Mouse (Mus musculus) embryonic fibroblast, embryonic 13.5 days (primary cell): Measurements from ENCODE around the gene Zbtb7a.
A peak's percentile ranks its signal among the peaks of the same experiment; 100 is the strongest.

Experiments
- CTCF ChIP-seq: IDR thresholded peaks from 2 replicates; pipeline ENCODE4 v1.5.1; 2011; ENCODE audit warnings: mild to moderate bottlenecking, control low read depth, low read length, moderate library complexity, borderline replicate concordance; ENCODE audit not compliant: insufficient read depth
- POLR2A ChIP-seq: IDR thresholded peaks from 2 replicates; pipeline ENCODE4 v1.6.1; 2011; ENCODE audit warnings: low read depth, mild to moderate bottlenecking, control low read depth, low read length, moderate library complexity

- TF ChIP-seq POLR2A: peak; percentile 57
- TF ChIP-seq CTCF: peak; percentile 100
These were observed 39.8 kb downstream of the Zbtb7a start for GRCm38 (mm10) chr10:81174617-81175344.
